Mouse (Mus musculus) hindbrain, embryonic 13.5 days (tissue): ENCODE data around the gene Gm20431. TPM values are rescaled to one million over a fixed set of nuclear protein-coding genes. Genes with fewer than 3 reads are reported as not detected.

Experiments
- ATAC-seq: fragments of 200-750 bp; cut with Nextera tagmentation; 2 replicates; pipeline ENCODE4 v1.8.0; 2017; ENCODE audit warnings: moderate TSS enrichment; ENCODE audit not compliant: low FRiP score
- H3K27ac ChIP-seq: fragments of 300-500 bp; sonication (generic); 2 replicates; pipeline ENCODE4 v1.5.1; 2015; ENCODE audit warnings: inconsistent platforms, mild to moderate bottlenecking, moderate library complexity
- H3K27me3 ChIP-seq: fragments of 300-500 bp; sonication (generic); 2 replicates; pipeline ENCODE4 v1.6.1; 2015; ENCODE audit warnings: mild to moderate bottlenecking, inconsistent platforms
- H3K36me3 ChIP-seq: fragments of 300-500 bp; sonication (generic); 2 replicates; pipeline ENCODE4 v1.6.1; 2015; ENCODE audit warnings: mild to moderate bottlenecking, inconsistent platforms
- H3K4me1 ChIP-seq: fragments of 300-500 bp; sonication (generic); replicated peaks from 2 replicates; pipeline ENCODE4 v1.6.1; 2015; ENCODE audit warnings: inconsistent platforms
- H3K4me2 ChIP-seq: fragments of 300-500 bp; sonication (generic); 2 replicates; pipeline ENCODE4 v1.6.1; 2015; ENCODE audit warnings: inconsistent platforms, mild to moderate bottlenecking, moderate library complexity
- H3K4me3 ChIP-seq: fragments of 300-500 bp; sonication (generic); 2 replicates; pipeline ENCODE4 v1.5.1; 2015; ENCODE audit warnings: mild to moderate bottlenecking, inconsistent platforms
- H3K9ac ChIP-seq: fragments of 300-500 bp; sonication (generic); 2 replicates; pipeline ENCODE4 v1.6.1; 2015; ENCODE audit warnings: mild to moderate bottlenecking, inconsistent platforms
- H3K9me3 ChIP-seq: fragments of 300-500 bp; sonication (generic); 2 replicates; pipeline ENCODE4 v1.6.1; 2016; ENCODE audit warnings: inconsistent platforms
- WGBS: fragments of 180-500 bp; shearing (Covaris S2); methylation state at CpG from one replicate; pipeline ENCODE4 v1.1.7; 2015; 5-methylcytosine and 5-hydroxymethylcytosine counted together
- polyA plus RNA-seq: library from polyadenylated mRNA; unstranded; fragments of >200 nt; fragmentation: Nextera tagmentation; extraction: Ambion mirVana; gene quantifications from 2 replicates; pipeline ENCODE4 v1.2.1, GENCODE M21; 2015

Gene Gm20431
- 10.0 and 11.0 TPM in 2 replicates for polyA plus RNA-seq

DNA sequence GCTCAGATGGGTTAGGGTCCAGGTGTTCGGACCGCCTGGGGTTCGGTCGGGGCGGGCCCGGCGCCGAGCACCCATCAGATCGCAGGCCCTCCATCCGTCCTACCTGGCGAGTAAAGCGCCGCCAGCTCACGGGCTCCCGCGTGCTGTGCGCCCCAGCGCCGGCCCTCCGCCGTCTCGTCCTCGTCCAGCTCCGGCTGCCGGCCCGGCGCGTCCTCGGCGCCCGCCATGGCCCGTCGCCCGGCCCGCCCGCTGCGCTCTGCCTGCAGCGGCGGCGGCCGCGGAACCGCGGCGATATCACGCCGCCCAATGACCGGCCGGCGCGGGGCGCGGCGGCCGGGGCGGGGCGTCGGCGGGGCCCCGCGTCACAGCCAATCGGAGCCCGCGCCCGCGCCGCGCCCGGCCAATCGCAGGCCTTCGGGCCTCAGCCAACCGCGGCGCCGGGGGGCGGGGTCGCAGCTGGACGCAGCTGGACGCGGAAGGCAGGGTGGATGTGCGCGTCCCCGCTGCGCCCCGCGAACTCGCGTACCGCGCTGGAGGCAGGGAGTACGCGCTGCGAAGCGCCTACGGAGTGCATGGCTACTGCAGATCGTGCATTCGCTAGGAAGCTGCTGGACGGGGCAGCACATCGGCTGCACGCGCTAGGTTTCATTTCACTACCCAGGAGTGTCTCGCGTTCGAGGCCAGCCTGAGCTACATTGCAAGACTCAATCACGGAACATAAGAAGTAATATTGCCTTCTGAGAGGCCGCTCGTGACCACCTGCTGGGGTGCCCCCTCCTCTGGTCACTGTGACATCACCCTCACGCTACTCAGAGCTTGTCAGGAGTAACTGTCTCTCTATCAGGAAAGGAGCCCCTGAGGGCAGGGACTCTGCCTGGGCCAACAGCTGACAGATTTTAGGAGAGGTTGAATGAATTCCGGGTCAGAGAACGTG is at the start of gene Gm20431:
Gene Gm20431 (minus strand): TSS at position 227 of the 934 bp plus-strand sequence.
- Histone ChIP-seq H3K27me3 (peaks cover 15% of the 10 kb centered on the region; the same call in 1 of the 2 replicates), H3K27ac (peak within 1 kb of the TSS; percentile 74), H3K36me3 (no peaks in the 10 kb centered on the region), H3K4me3 (peak within 1 kb of the TSS; percentile 68), H3K4me2 (peak within 1 kb of the TSS; percentile 92), H3K4me1 (peaks cover 45% of the 10 kb centered on the region), H3K9me3 (no peaks in the 10 kb centered on the region), H3K9ac (peak within 1 kb of the TSS; percentile 93)
- peak; percentile 95 for ATAC-seq
- whole genome bisulfite sequencing, result under 1% methylated on average over 106 of the region's 110 CpGs

DNA sequence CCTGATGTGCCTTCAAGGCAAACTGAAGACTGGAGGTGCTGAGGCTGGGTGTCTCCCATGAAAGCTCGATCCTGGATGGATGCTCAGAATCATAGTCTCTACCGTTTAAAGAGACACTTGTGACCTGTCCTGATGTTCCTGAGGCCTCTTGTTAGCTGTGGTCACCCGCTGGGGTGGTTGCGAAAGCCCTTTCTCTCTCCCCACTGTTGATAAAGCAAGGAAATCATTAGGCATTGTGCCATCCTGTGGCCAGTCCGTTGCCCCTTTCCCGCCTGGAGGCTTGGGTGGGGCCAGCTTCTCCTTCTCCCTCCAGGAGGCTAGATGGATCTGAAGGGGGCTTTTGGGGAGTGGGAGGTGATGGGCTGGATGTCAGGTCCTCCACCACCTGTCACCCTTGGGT is 49.3 kb upstream of the Gm20431 start:
- 63% methylated on average over 6 of the region's 6 CpGs for WGBS
- no peaks in the 10 kb centered on the region for H3K36me3 ChIP-seq
- no peak overlapping the region for H3K4me3 ChIP-seq
- no peaks in the 10 kb centered on the region for H3K4me1 ChIP-seq
- H3K4me2 ChIP-seq, result no peak overlapping the region
- H3K27ac ChIP-seq, result no peak overlapping the region
- H3K9me3 ChIP-seq, result no peaks in the 10 kb centered on the region
- no peaks in the 10 kb centered on the region for H3K27me3 ChIP-seq
- no peak for ATAC-seq
- H3K9ac ChIP-seq, result no peak overlapping the region

GRCm38 (mm10) chr2:167709969-167710368 is 48.7 kb upstream of the Gm20431 start:
- Histone ChIP-seq H3K27ac (no peak overlapping the region), H3K4me3 (no peak overlapping the region), H3K27me3 (no peaks in the 10 kb centered on the region), H3K4me2 (no peak overlapping the region), H3K36me3 (no peaks in the 10 kb centered on the region), H3K9ac (no peak overlapping the region), H3K4me1 (no peaks in the 10 kb centered on the region), H3K9me3 (no peaks in the 10 kb centered on the region)
- no peak for ATAC-seq
- 67% methylated on average over 6 of the region's 6 CpGs for WGBS

- WGBS, result 58% methylated on average over 15 of the region's 15 CpGs
- no peaks in the 10 kb centered on the region for H3K4me1 ChIP-seq
- no peak overlapping the region for H3K27ac ChIP-seq
- no peaks in the 10 kb centered on the region for H3K36me3 ChIP-seq
- no peak overlapping the region for H3K4me3 ChIP-seq
- H3K9ac ChIP-seq, result no peak overlapping the region
- H3K27me3 ChIP-seq, result no peaks in the 10 kb centered on the region
- ATAC-seq, result no peak
- no peak overlapping the region for H3K4me2 ChIP-seq
- no peaks in the 10 kb centered on the region for H3K9me3 ChIP-seq
Observed at GRCm38 (mm10) chr2:167708373-167708772, 47.1 kb upstream of the Gm20431 start.

GRCm38 (mm10) chr2:167706183-167706939 is 45.1 kb upstream of the Gm20431 start:
- H3K9ac ChIP-seq, result no peak overlapping the region
- no peak overlapping the region for H3K4me3 ChIP-seq
- 81% methylated on average over 11 of the region's 11 CpGs for WGBS
- ATAC-seq, result no peak
- H3K9me3 ChIP-seq, result no peaks in the 10 kb centered on the region
- H3K4me1 ChIP-seq, result no peaks in the 10 kb centered on the region
- H3K4me2 ChIP-seq, result no peak overlapping the region
- no peak overlapping the region for H3K27ac ChIP-seq
- 0 out of 2 replicates have a peak, but pooled peaks cover 5% of the 10 kb centered on the region for H3K27me3 ChIP-seq
- H3K36me3 ChIP-seq, result no peaks in the 10 kb centered on the region

DNA sequence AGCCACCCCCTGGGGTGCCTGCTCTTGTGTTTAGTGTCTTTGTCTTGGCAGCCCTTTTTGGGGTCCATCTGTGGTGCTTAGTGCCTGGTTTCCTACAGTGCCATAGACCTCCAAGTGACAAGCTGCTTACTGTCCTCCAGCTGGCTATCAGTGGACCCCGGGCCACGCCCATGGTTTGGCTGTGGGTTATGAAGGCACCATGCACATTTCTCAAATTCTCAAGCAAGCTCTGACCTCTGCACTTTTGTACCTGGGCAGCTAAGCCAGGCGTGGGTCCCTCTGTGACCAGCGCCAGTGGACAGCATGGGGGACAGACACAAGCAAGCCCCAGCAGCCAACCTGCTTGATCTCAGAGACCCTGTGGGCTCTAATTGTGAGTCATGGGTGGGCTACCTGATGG is 43.1 kb upstream of the Gm20431 start:
- Histone ChIP-seq H3K36me3 (no peaks in the 10 kb centered on the region), H3K27me3 (0 out of 2 replicates have a peak, but pooled peaks cover 5% of the 10 kb centered on the region), H3K4me3 (no peak overlapping the region), H3K4me1 (no peaks in the 10 kb centered on the region), H3K9ac (no peak overlapping the region), H3K27ac (no peak overlapping the region), H3K4me2 (no peak overlapping the region), H3K9me3 (no peaks in the 10 kb centered on the region)
- WGBS, result 86% methylated on average over 4 of the region's 4 CpGs
- ATAC-seq, result no peak

- Histone ChIP-seq H3K4me2 (no peak overlapping the region), H3K9me3 (no peaks in the 10 kb centered on the region), H3K4me1 (no peaks in the 10 kb centered on the region), H3K27ac (no peak overlapping the region), H3K9ac (no peak overlapping the region), H3K27me3 (0 out of 2 replicates have a peak, but pooled peaks cover 5% of the 10 kb centered on the region), H3K4me3 (no peak overlapping the region), H3K36me3 (no peaks in the 10 kb centered on the region)
- ATAC-seq, result no peak
- 72% methylated on average over 6 of the region's 6 CpGs for WGBS
Observed at GRCm38 (mm10) chr2:167702126-167702525, 40.8 kb upstream of the Gm20431 start.

GRCm38 (mm10) chr2:167701472-167701871 is 40.2 kb upstream of the Gm20431 start:
- H3K9me3 ChIP-seq, result no peaks in the 10 kb centered on the region
- WGBS, result 73% methylated on average over 5 of the region's 5 CpGs
- H3K27ac ChIP-seq, result no peak overlapping the region
- H3K36me3 ChIP-seq, result no peaks in the 10 kb centered on the region
- 0 out of 2 replicates have a peak, but pooled peaks cover 5% of the 10 kb centered on the region for H3K27me3 ChIP-seq
- ATAC-seq, result no peak
- H3K4me3 ChIP-seq, result no peak overlapping the region
- no peak overlapping the region for H3K9ac ChIP-seq
- no peaks in the 10 kb centered on the region for H3K4me1 ChIP-seq
- H3K4me2 ChIP-seq, result no peak overlapping the region

GRCm38 (mm10) chr2:167700018-167700417 is 38.7 kb upstream of the Gm20431 start:
- 78% methylated on average over 5 of the region's 5 CpGs for WGBS
- no peak overlapping the region for H3K4me3 ChIP-seq
- no peak overlapping the region for H3K4me2 ChIP-seq
- 0 out of 2 replicates have a peak overlapping the region, but pooled peaks have one; percentile 13 for H3K9ac ChIP-seq
- ATAC-seq, result no peak
- H3K36me3 ChIP-seq, result no peaks in the 10 kb centered on the region
- no peaks in the 10 kb centered on the region for H3K4me1 ChIP-seq
- H3K9me3 ChIP-seq, result 0 out of 2 replicates have a peak, but pooled peaks cover 5% of the 10 kb centered on the region
- H3K27ac ChIP-seq, result no peak overlapping the region
- 0 out of 2 replicates have a peak, but pooled peaks cover 5% of the 10 kb centered on the region for H3K27me3 ChIP-seq

DNA sequence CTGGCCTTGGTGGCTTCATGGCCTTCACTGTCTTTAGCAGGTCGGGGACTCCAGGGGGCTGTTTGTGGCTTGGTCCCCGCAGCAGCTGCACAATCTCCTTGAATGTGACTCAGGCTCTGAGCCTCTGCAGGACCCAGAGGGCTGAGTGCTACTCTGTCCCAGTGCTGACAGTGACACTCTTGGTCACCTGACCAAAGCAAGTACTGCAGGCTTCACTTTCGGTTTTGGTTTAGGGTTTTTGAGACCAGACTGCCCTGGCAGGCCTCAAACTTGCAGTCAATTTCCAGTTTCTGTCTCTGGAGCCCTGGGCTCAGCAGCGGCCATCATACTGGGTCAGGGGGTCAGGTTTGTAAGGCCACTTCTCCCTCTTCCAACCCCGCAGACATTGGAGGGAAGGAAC is 36.6 kb upstream of the Gm20431 start:
- no peak overlapping the region for H3K9ac ChIP-seq
- H3K4me1 ChIP-seq, result no peaks in the 10 kb centered on the region
- H3K36me3 ChIP-seq, result no peaks in the 10 kb centered on the region
- no peak overlapping the region for H3K27ac ChIP-seq
- no peak overlapping the region for H3K4me3 ChIP-seq
- 0 out of 2 replicates have a peak, but pooled peaks cover 8% of the 10 kb centered on the region for H3K9me3 ChIP-seq
- no peak for ATAC-seq
- no peak overlapping the region for H3K4me2 ChIP-seq
- H3K27me3 ChIP-seq, result peaks cover 11% of the 10 kb centered on the region; the same call in 1 of the 2 replicates
- 63% methylated on average over 5 of the region's 5 CpGs for WGBS

DNA sequence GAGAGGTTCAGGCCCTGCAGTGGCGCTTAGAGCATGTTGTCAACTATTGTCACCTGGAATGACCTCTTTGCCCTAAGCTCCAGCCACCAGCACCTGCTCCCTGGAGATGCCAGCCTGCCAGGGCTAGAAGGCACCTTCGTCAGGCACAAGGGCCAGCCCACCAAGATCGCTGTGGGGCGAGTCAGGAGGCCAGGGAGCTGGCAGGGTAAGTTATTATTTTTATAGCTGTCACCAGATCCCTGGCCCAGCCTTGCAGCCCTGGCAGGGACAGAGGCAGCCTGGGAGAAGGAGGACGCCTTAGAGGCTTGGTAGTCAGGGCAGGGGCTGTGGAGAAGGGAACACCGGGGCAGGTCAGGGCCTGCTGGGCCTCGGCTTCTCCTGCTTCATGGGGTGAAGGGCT is 34.8 kb upstream of the Gm20431 start:
- H3K9me3 ChIP-seq, result 0 out of 2 replicates have a peak, but pooled peaks cover 8% of the 10 kb centered on the region
- H3K36me3 ChIP-seq, result no peaks in the 10 kb centered on the region
- no peak for ATAC-seq
- no peak overlapping the region for H3K27ac ChIP-seq
- peaks cover 24% of the 10 kb centered on the region for H3K27me3 ChIP-seq
- H3K4me3 ChIP-seq, result no peak overlapping the region
- no peak overlapping the region for H3K9ac ChIP-seq
- H3K4me1 ChIP-seq, result no peaks in the 10 kb centered on the region
- H3K4me2 ChIP-seq, result no peak overlapping the region
- WGBS, result 83% methylated on average over 7 of the region's 7 CpGs

DNA sequence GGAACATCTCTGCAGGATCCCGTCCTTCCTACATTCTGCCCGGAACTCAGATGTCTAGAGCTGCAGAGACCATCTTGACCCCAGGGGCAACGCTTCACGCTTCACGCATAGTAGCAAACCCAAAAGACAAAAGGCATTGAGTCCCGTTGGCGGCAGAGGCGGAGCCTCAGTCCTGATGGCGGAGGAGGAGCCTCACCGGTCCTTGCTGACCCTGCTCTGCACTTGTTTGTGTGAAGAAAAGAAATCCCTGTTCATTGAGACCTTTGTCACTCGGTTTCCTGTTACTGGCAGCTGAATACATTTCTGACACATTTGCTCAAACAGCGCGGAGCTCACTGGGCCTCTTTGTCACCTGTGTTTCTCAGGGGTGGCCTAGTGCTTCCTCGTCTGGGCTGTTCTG is 34.2 kb upstream of the Gm20431 start:
- Histone ChIP-seq H3K9ac (no peak overlapping the region), H3K27me3 (peaks cover 30% of the 10 kb centered on the region), H3K27ac (no peak overlapping the region), H3K4me2 (no peak overlapping the region), H3K36me3 (no peaks in the 10 kb centered on the region), H3K4me1 (peaks cover under 1% of the 10 kb centered on the region; the same call in 1 of the 2 replicates), H3K4me3 (no peak overlapping the region), H3K9me3 (0 out of 2 replicates have a peak, but pooled peaks cover 8% of the 10 kb centered on the region)
- 49% methylated on average over 14 of the region's 14 CpGs for WGBS
- ATAC-seq, result no peak
